ENCODE assay signal across 8 mouse cellular contexts in the genomic region with DNA sequence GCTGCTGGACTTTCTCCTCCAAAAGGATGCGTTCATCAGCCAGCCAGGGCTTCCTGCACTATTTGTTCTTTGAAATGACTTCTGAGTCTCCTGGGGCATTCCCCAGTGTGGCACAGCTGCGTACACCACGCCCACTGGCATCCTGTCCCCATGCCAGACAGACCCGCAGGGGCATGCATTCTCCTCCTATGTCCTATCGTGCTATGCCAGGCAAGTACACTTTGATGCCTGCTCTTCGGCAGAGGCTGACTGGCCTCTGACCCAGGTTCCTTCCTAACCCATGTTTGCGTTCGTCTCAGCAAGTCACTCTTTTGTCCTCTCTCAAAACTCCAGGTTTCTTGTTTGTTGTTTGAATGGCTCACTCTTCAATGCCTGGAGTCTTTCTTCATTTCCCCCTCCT.
DNase-seq lines count a peak whose midpoint lies in the region; ATAC-seq and TF ChIP-seq lines count a peak whose summit lies in the region.

No protein-coding gene starts in this region.

- no peak overlapping the region for H3K4me3 ChIP-seq in layer of hippocampus, adult 2 months
- no peak overlapping the region for H3K4me3 ChIP-seq in heart, postnatal 0 days (ENCODE audit: low read depth, low read length)
- no peak overlapping the region for H3K4me3 ChIP-seq in neural tube, embryonic 15.5 days (replicated peaks)
- H3K4me3 ChIP-seq in cerebellum, adult 2 months (replicated peaks; ENCODE audit: insufficient read depth, low read depth, low read length): no peak overlapping the region

- H3K27me3 ChIP-seq in heart, postnatal 0 days (ENCODE audit: control insufficient read depth, insufficient read depth, low read length): no peaks in the 10 kb centered on the region
- no peaks in the 10 kb centered on the region for H3K27me3 ChIP-seq in neural tube, embryonic 15.5 days (replicated peaks)
- H3K27me3 ChIP-seq in cerebellum, adult 2 months (ENCODE audit: control insufficient read depth, insufficient read depth, low read length): no peaks in the 10 kb centered on the region

- no peak overlapping the region for H3K9ac ChIP-seq in heart, postnatal 0 days (replicated peaks; ENCODE audit: low read depth, low read length)
- H3K9ac ChIP-seq in neural tube, embryonic 15.5 days (replicated peaks): 0 out of 2 replicates have a peak overlapping the region, but pooled peaks have one; percentile 17

- no peak for TF ChIP-seq CTCF in layer of hippocampus, adult 2 months (conservative IDR thresholded peaks at IDR 0.05)
- TF ChIP-seq CTCF in brain, embryonic 14.5 days (IDR thresholded peaks at IDR 0.05; ENCODE audit: borderline replicate concordance, extremely low read depth, insufficient read depth, insufficient read length): no peak
- no peak for TF ChIP-seq CTCF in heart, postnatal 0 days (IDR thresholded peaks at IDR 0.05; ENCODE audit: low read depth)
- TF ChIP-seq CTCF in cerebellum, adult 2 months (IDR thresholded peaks at IDR 0.05; ENCODE audit: borderline replicate concordance, insufficient read depth, low read depth, low read length): no peak

- H3K9me3 ChIP-seq in heart, postnatal 0 days (replicated peaks; ENCODE audit: control insufficient read depth, low read length): no peaks in the 10 kb centered on the region
- H3K9me3 ChIP-seq in neural tube, embryonic 15.5 days (replicated peaks): no peaks in the 10 kb centered on the region

- 0 out of 2 replicates have a peak overlapping the region, but pooled peaks have one; percentile 39 for H3K27ac ChIP-seq in layer of hippocampus, adult 2 months
- H3K27ac ChIP-seq in heart, postnatal 0 days (ENCODE audit: low read depth): peak overlapping the region; percentile 22; the same call in 1 of the 2 replicates
- peak overlapping the region; percentile 71 for H3K27ac ChIP-seq in neural tube, embryonic 15.5 days (replicated peaks)
- H3K27ac ChIP-seq in cerebellum, adult 2 months (ENCODE audit: insufficient read depth, low read length): no peak overlapping the region

- no peaks in the 10 kb centered on the region for H3K36me3 ChIP-seq in heart, postnatal 0 days (replicated peaks; ENCODE audit: control insufficient read depth, insufficient read depth, low read length)
- no peaks in the 10 kb centered on the region for H3K36me3 ChIP-seq in neural tube, embryonic 15.5 days

- DNase-seq in layer of hippocampus, adult 2 months (ENCODE audit: low spot score in 2 of 2): no peak
- DNase-seq in layer of hippocampus, postnatal 36 days: no peak
- DNase-seq in brain, embryonic 14.5 days (ENCODE audit: low read depth): peak; percentile 63
- no peak for DNase-seq in heart, postnatal 0 days (ENCODE audit: low spot score)
- peak; percentile 62 to 75 for DNase-seq in kidney, postnatal 4 days
- no peak for DNase-seq in cerebellum, adult 2 months
- DNase-seq in cerebellum, adult 9-10 months: no peak

- no peak for TF ChIP-seq EP300 in heart, postnatal 0 days (IDR thresholded peaks at IDR 0.05; ENCODE audit: low read depth)

- H3K4me1 ChIP-seq in heart, postnatal 0 days (ENCODE audit: control insufficient read depth, insufficient read depth): peaks cover 51% of the 10 kb centered on the region
- peaks cover 50% of the 10 kb centered on the region for H3K4me1 ChIP-seq in neural tube, embryonic 15.5 days
- no peaks in the 10 kb centered on the region for H3K4me1 ChIP-seq in cerebellum, adult 2 months (ENCODE audit: control insufficient read depth, insufficient read depth, low read length)

- WGBS in heart, postnatal 0 days: 46% methylated on average over 8 of the region's 8 CpGs
- WGBS in neural tube, embryonic 15.5 days: 7% methylated on average over 8 of the region's 8 CpGs
- 20% methylated on average over 8 of the region's 8 CpGs for WGBS in cerebellum, adult 2 months

- no peak overlapping the region for H3K4me2 ChIP-seq in heart, postnatal 0 days (ENCODE audit: low read depth, low read length)
- H3K4me2 ChIP-seq in neural tube, embryonic 15.5 days: no peak overlapping the region

- no peak for ATAC-seq in heart, postnatal 0 days (ENCODE audit: insufficient read depth, low read depth)
- ATAC-seq in neural tube, embryonic 15.5 days (ENCODE audit: low FRiP score): no peak

- TF ChIP-seq POLR2A in brain, embryonic 14.5 days (IDR thresholded peaks at IDR 0.05; ENCODE audit: borderline replicate concordance, extremely low read depth, insufficient read depth, insufficient read length, poor library complexity, severe bottlenecking): no peak
- no peak for TF ChIP-seq POLR2A in cerebellum, adult 2 months (IDR thresholded peaks at IDR 0.05; ENCODE audit: borderline replicate concordance, insufficient read depth, low read length)

Comparison
In these comparisons a context has a peak if more than half of its experiments do, and no peak if none do; other contexts are left out.
1. DNase-seq: peak in brain, embryonic 14.5 days (single experiment) and kidney, postnatal 4 days (2 of 2); none in layer of hippocampus, adult 2 months (0 of 2), layer of hippocampus, postnatal 36 days (0 of 2), heart, postnatal 0 days (single experiment), cerebellum, adult 2 months (0 of 2) and cerebellum, adult 9-10 months (single experiment).